Mouse (Mus musculus): ENCODE measurements around the gene Kit. TPM values are rescaled to one million over a fixed set of nuclear protein-coding genes. Genes with fewer than 3 reads are reported as not detected.

Gene Kit
- total RNA-seq, 4 experiments from 2014 or later = 70.5 to 88.4 (median 75.1) TPM

GRCm38 (mm10) chr5:75705421-75705820 lies 130.7 kb downstream of the Kit start:
- no peak for DNase-seq (ENCODE audit: low spot score in 2 of 2)

All from layer of hippocampus, adult 8-10 months (tissue).